Mouse (Mus musculus): ENCODE results near the gene Map4k5.

The Map4k5 gene

GRCm38 (mm10) chr12:69887776-69888175 lies 5.2 kb downstream of the Map4k5 start:
- DNase-seq (ENCODE audit: low read depth): no peak

GRCm38 (mm10) chr12:69885170-69885923 lies 7.7 kb downstream of the Map4k5 start:
- DNase-seq (ENCODE audit: low read depth): no peak

GRCm38 (mm10) chr12:69884053-69884452 lies 8.9 kb downstream of the Map4k5 start:
- no peak for DNase-seq (ENCODE audit: low read depth)

GRCm38 (mm10) chr12:69881198-69881905 lies 11.6 kb downstream of the Map4k5 start:
- DNase-seq (ENCODE audit: low read depth): no peak

GRCm38 (mm10) chr12:69879739-69880138 lies 13.3 kb downstream of the Map4k5 start:
- DNase-seq (ENCODE audit: low read depth): no peak

- no peak for DNase-seq (ENCODE audit: low read depth)
These were observed 13.8 kb downstream of the Map4k5 start for GRCm38 (mm10) chr12:69879172-69879665.

- DNase-seq (ENCODE audit: low read depth): no peak
These were observed 15.1 kb downstream of the Map4k5 start for GRCm38 (mm10) chr12:69877842-69878363.

GRCm38 (mm10) chr12:69871632-69872031 lies 21.4 kb downstream of the Map4k5 start:
- no peak for DNase-seq (ENCODE audit: low read depth)

- no peak for DNase-seq (ENCODE audit: low read depth)
These were observed 25.7 kb downstream of the Map4k5 start for GRCm38 (mm10) chr12:69867338-69867737.

- peak; percentile 39 for DNase-seq (ENCODE audit: low read depth)
These were observed 28.8 kb downstream of the Map4k5 start for GRCm38 (mm10) chr12:69864164-69864692.

GRCm38 (mm10) chr12:69863505-69863904 lies 29.5 kb downstream of the Map4k5 start:
- DNase-seq (ENCODE audit: low read depth): peak; percentile 77

GRCm38 (mm10) chr12:69858847-69859246 lies 34.2 kb downstream of the Map4k5 start:
- no peak for DNase-seq (ENCODE audit: low read depth)

GRCm38 (mm10) chr12:69857597-69857996 lies 35.4 kb downstream of the Map4k5 start:
- no peak for DNase-seq (ENCODE audit: low read depth)

- DNase-seq (ENCODE audit: low read depth): no peak
These were observed 36.6 kb downstream of the Map4k5 start for GRCm38 (mm10) chr12:69856398-69856797.

GRCm38 (mm10) chr12:69855641-69856300 lies 37.2 kb downstream of the Map4k5 start:
- DNase-seq (ENCODE audit: low read depth): no peak

- DNase-seq (ENCODE audit: low read depth): no peak
These were observed 39.1 kb downstream of the Map4k5 start for GRCm38 (mm10) chr12:69853942-69854341.

GRCm38 (mm10) chr12:69853387-69853786 lies 39.6 kb downstream of the Map4k5 start:
- peak; percentile 40 for DNase-seq (ENCODE audit: low read depth)

- no peak for DNase-seq (ENCODE audit: low read depth)
These were observed 40.7 kb downstream of the Map4k5 start for GRCm38 (mm10) chr12:69852288-69852687.

- no peak for DNase-seq (ENCODE audit: low read depth)
These were observed 44.7 kb downstream of the Map4k5 start for GRCm38 (mm10) chr12:69848083-69848878.

- no peak for DNase-seq (ENCODE audit: low read depth)
These were observed 46.5 kb downstream of the Map4k5 start for GRCm38 (mm10) chr12:69846499-69846898.

GRCm38 (mm10) chr12:69845722-69846121 lies 47.3 kb downstream of the Map4k5 start:
- DNase-seq (ENCODE audit: low read depth): no peak

All from induced T-regulatory cell, adult 2 months (primary cell).